Mouse (Mus musculus) liver, adult 2 months (tissue): ENCODE data around the gene Gm37240.

Experiments
- CTCF ChIP-seq: fragments of 200-500 bp; IDR thresholded peaks from 2 replicates; pipeline ENCODE4 v1.5.1; 2011; ENCODE audit warnings: low read depth, low read length, control low read depth
- POLR2A ChIP-seq: fragments of 200-500 bp; IDR thresholded peaks from 2 replicates; pipeline ENCODE4 v1.6.1; 2011; ENCODE audit warnings: low read length, control low read depth; ENCODE audit not compliant: insufficient read depth; ENCODE audit errors: extremely low read depth

DNA sequence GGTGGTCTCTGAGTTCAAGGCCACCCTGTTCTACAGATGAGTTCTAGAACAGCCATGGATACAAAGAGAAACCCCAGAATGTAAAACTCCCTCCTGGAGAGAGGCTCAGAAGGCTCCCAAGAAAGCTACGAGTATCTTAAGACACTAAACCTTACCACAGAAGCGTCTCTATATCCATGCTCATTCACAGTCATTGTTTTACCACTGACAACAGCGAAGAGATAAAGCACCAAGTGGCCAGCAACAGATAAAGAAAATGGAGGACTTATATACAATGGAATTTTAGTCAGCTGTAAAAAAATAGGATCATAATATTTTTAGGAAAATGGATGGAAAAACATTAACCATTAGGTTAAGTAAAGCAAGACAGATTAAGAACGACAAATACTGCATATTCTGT, 1382.1 kb downstream of the Gm37240 start:
- TF ChIP-seq CTCF (no peak), POLR2A (no peak)
